Mouse (Mus musculus) thymus, adult 2 months (tissue): ENCODE results near the gene Ephx1. TPM values are rescaled to one million over a fixed set of nuclear protein-coding genes. Genes with fewer than 3 reads are reported as not detected.

ENCODE experiments used
- DNase-seq: peaks from one replicate; pipeline ENCODE4 v3.0.0; 2021
- H3K27ac ChIP-seq: fragments of 200-500 bp; 2 replicates; pipeline ENCODE4 v1.5.1; 2012; ENCODE audit warnings: low read length, control low read depth; ENCODE audit not compliant: control insufficient read depth, insufficient read depth
- H3K27me3 ChIP-seq: fragments of 200-500 bp; 2 replicates; pipeline ENCODE4 v1.6.1; 2012; ENCODE audit warnings: mild to moderate bottlenecking, low read length, moderate library complexity, mixed read lengths; ENCODE audit not compliant: control insufficient read depth, insufficient read depth
- H3K36me3 ChIP-seq: fragments of 200-500 bp; 2 replicates; pipeline ENCODE4 v1.6.1; 2012; ENCODE audit warnings: mild to moderate bottlenecking, low read length, moderate library complexity; ENCODE audit not compliant: control insufficient read depth, insufficient read depth
- H3K4me1 ChIP-seq: fragments of 200-500 bp; replicated peaks from 2 replicates; pipeline ENCODE4 v1.6.1; 2012; ENCODE audit warnings: low read length; ENCODE audit not compliant: control insufficient read depth, insufficient read depth
- H3K4me3 ChIP-seq: fragments of 200-500 bp; 2 replicates; pipeline ENCODE4 v1.5.1; 2012; ENCODE audit warnings: mild to moderate bottlenecking, low read length, control low read depth, moderate library complexity; ENCODE audit not compliant: control insufficient read depth, insufficient read depth
- CTCF ChIP-seq: fragments of 200-500 bp; IDR thresholded peaks from 2 replicates; pipeline ENCODE4 v1.5.1; 2012; ENCODE audit warnings: mild to moderate bottlenecking, control low read depth, low read length, moderate library complexity, borderline replicate concordance; ENCODE audit not compliant: control insufficient read depth, poor library complexity, insufficient read depth; ENCODE audit errors: extremely low read depth
- POLR2A ChIP-seq: fragments of 200-500 bp; IDR thresholded peaks from 2 replicates; pipeline ENCODE4 v1.6.1; 2012; ENCODE audit warnings: mild to moderate bottlenecking, low read length, control low read depth, moderate library complexity; ENCODE audit not compliant: control insufficient read depth, poor library complexity, insufficient read depth; ENCODE audit errors: extremely low read depth
- WGBS: fragments of 180-500 bp; shearing (Covaris S2); methylation state at CpG from one replicate; pipeline ENCODE4 v1.1.7; 2018; 5-methylcytosine and 5-hydroxymethylcytosine counted together
- polyA plus RNA-seq: library from polyadenylated mRNA; depleted of rRNA; stranded (reverse); fragments of >200 nt; gene quantifications from 2 replicates; pipeline ENCODE4 v1.2.3, GENCODE M21; 2012

The Ephx1 gene
- polyA plus RNA-seq, 1 experiment = 39.3 TPM

DNA sequence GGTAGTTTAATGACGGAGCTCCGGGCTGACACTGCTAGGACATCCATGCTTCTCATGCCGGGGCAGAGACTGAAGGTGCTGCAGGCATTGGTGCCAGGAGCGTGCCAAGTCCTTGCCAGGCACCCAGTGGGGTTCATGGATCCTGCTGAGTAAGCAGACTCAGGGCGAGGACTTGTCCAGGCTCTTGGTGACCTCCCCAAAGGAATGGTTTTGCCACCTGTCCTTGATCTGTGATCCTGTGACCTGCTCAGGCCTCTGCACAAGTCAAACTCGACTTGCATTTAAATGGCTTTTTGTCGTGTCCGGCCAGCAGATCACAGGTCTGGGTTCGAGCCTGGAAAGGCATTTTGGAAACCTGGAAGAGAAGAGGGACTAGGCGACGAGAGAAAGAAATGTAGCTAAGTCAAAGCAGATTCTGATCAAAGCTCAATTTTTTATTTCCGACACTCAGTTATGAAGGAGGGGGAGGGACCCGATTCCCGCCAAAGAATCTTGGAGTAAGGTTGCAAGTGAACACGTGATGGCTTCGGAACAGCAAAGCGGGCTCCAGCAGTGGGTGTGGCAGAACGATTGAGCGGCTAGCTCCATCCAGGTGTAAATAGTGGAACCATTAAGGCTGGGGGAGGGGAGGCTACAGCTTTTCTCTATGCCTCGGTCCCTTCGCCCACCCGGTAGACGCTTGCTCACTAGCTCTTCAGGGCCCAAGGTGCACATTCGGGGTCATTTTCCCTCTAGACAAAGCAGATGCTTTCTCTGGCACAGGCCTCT is 41.0 kb downstream of the Ephx1 start:
- DNase-seq = no peak
- Histone ChIP-seq H3K4me3 (no peak overlapping the region), H3K4me1 (no peaks in the 10 kb centered on the region), H3K36me3 (no peaks in the 10 kb centered on the region), H3K27me3 (no peaks in the 10 kb centered on the region), H3K27ac (no peak overlapping the region)
- WGBS = 94% methylated on average over 24 of the region's 24 CpGs
- TF ChIP-seq CTCF = no peak
- no peak for TF ChIP-seq POLR2A

DNA sequence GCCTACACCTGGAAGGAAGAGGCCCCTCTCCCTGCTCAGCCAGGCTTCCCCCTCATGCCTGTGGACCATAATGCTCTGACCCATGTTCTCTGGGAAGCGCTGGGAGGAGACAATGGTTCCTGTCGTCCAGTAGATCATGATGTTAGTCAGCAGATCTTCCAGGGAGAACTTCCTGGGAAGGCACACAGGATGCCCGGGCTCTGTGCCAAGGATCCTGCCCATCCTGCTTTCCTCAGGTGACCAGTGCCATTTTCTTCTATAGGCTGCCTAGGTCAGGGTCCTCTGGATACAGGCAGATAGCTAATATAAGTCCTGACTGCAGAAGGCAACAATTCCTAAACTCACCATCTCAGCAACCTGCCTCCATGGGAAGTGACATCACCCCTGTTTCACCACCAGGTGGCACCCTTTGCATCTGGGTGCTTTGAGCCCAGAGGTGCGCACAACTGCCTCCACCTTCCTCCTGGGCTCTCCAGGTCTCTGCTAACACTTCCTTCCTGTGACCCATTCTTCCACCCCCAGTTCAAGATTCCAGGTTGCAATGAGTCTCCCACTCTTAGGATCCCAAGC is 44.5 kb downstream of the Ephx1 start:
- DNase-seq = peak; percentile 66
- 0 out of 2 replicates have a peak, but pooled peaks cover 3% of the 10 kb centered on the region for H3K4me1 ChIP-seq
- 75% methylated on average over 4 of the region's 4 CpGs for WGBS
- TF ChIP-seq POLR2A = no peak
- TF ChIP-seq CTCF = peak; percentile 79; the same call in 1 of the 2 replicates
- H3K4me3 ChIP-seq = no peak overlapping the region
- H3K27me3 ChIP-seq = no peaks in the 10 kb centered on the region
- no peak overlapping the region for H3K27ac ChIP-seq
- H3K36me3 ChIP-seq = no peaks in the 10 kb centered on the region

DNA sequence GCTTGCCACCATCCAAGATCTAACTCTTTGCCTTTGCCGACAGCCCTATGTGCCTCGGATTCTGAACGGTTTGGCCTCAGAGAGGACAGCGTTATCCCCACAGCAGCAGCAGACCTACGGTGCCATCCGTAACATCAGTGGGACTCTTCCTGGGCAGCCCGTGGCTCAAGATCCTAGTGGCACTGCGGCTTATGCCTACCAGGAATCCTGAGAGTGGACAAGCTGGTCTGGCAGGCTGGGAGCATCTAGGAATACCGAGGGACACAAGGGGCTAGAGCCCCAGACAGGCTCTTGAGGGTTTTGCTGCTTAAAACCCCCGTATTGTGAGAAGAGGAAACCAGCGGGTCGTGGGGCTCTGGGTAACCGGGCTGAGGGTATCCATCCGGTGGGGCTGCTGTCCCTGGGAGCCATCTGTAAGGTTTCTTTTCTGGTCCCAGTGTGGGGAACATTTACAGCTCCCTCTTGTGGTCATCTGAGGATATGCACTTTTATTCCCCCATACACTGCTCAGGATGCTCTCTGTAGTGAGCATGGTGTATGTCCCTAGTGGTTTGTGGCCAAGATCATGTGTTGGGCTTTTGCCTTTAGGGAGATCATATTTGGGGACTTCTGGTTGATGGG is 46.5 kb downstream of the Ephx1 start:
- TF ChIP-seq POLR2A (no peak), CTCF (0 out of 2 replicates have a peak, but pooled peaks have one; percentile 20)
- H3K27ac ChIP-seq = no peak overlapping the region
- H3K4me3 ChIP-seq = no peak overlapping the region
- peak; percentile 66 for DNase-seq
- H3K27me3 ChIP-seq = no peaks in the 10 kb centered on the region
- 69% methylated on average over 14 of the region's 14 CpGs for WGBS
- H3K36me3 ChIP-seq = no peaks in the 10 kb centered on the region
- 0 out of 2 replicates have a peak, but pooled peaks cover 3% of the 10 kb centered on the region for H3K4me1 ChIP-seq

- H3K4me3 ChIP-seq = no peak overlapping the region
- H3K27ac ChIP-seq = no peak overlapping the region
- H3K27me3 ChIP-seq = no peaks in the 10 kb centered on the region
- TF ChIP-seq POLR2A = no peak
- TF ChIP-seq CTCF = no peak
- WGBS = 94% methylated on average over 11 of the region's 11 CpGs
- DNase-seq = no peak
- 0 out of 2 replicates have a peak, but pooled peaks cover 3% of the 10 kb centered on the region for H3K4me1 ChIP-seq
- no peaks in the 10 kb centered on the region for H3K36me3 ChIP-seq
Observed at GRCm38 (mm10) chr1:180972941-180973340, 47.8 kb downstream of the Ephx1 start.

GRCm38 (mm10) chr1:180967261-180967660 is 53.4 kb downstream of the Ephx1 start:
- TF ChIP-seq POLR2A (no peak), CTCF (no peak)
- no peak overlapping the region for H3K4me3 ChIP-seq
- H3K4me1 ChIP-seq = no peaks in the 10 kb centered on the region
- H3K27ac ChIP-seq = no peak overlapping the region
- DNase-seq = no peak
- H3K27me3 ChIP-seq = no peaks in the 10 kb centered on the region
- 93% methylated on average over 7 of the region's 7 CpGs for WGBS
- peaks cover 13% of the 10 kb centered on the region; the same call in 1 of the 2 replicates for H3K36me3 ChIP-seq

DNA sequence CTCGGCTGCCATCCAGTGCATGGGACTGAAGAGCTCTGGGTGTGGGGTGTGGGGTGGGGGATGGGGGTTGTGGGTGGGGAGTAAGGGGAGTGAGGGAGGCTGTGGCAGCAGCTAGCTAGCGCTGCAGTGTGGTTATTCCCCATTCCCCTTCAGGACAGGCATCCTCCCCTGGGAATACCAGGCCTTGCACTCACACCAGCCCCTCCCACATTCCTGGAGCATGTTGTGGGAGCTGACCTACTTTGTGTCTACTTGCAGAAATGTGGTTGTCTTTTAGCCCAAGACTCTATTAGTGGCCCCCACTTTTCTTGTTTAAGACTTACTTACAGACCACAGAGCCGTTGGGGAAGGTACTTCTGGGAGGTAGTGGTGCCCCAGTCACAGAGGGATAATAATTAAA is 54.2 kb downstream of the Ephx1 start:
- no peak overlapping the region for H3K27ac ChIP-seq
- no peak overlapping the region for H3K4me3 ChIP-seq
- H3K36me3 ChIP-seq = peaks cover 18% of the 10 kb centered on the region; the same call in 1 of the 2 replicates
- H3K27me3 ChIP-seq = no peaks in the 10 kb centered on the region
- TF ChIP-seq POLR2A (no peak), CTCF (no peak)
- WGBS = 94% methylated on average over 3 of the region's 3 CpGs
- DNase-seq = no peak
- H3K4me1 ChIP-seq = no peaks in the 10 kb centered on the region
